Mouse (Mus musculus) ES-E14 (cell line): Measurements from ENCODE around the gene S100a10.

ENCODE experiments used
- CHD2 ChIP-seq: IDR thresholded peaks from 2 replicates; pipeline ENCODE4 v1.6.1; 2014; ENCODE audit warnings: mild to moderate bottlenecking, low read depth, low read length, inconsistent platforms
- HCFC1 ChIP-seq: IDR thresholded peaks from 2 replicates; pipeline ENCODE4 v1.6.1; 2012; ENCODE audit warnings: low read length, inconsistent platforms, borderline replicate concordance; ENCODE audit not compliant: insufficient read depth
- MAFK ChIP-seq: IDR thresholded peaks from 2 replicates; pipeline ENCODE4 v1.6.1; 2014; ENCODE audit warnings: mild to moderate bottlenecking, low read depth, low read length, inconsistent platforms; ENCODE audit not compliant: insufficient read depth
- ZNF384 ChIP-seq: IDR thresholded peaks from 2 replicates; pipeline ENCODE4 v1.6.1; 2012; ENCODE audit warnings: low read depth, low read length, inconsistent platforms

- TF ChIP-seq ZNF384: no peak
- TF ChIP-seq MAFK: no peak
- no peak for TF ChIP-seq HCFC1
- no peak for TF ChIP-seq CHD2
Observed at GRCm38 (mm10) chr3:93579317-93580038, 24.6 kb downstream of the S100a10 start.
